Mouse (Mus musculus) midbrain, embryonic 11.5 days (tissue): ENCODE measurements around the gene Mettl7b. TPM values are rescaled to one million over a fixed set of nuclear protein-coding genes. Genes with fewer than 3 reads are reported as not detected.

Source experiments
- ATAC-seq: fragments of 200-750 bp; cut with Nextera tagmentation; 2 replicates; pipeline ENCODE4 v1.8.0; 2017; ENCODE audit warnings: moderate TSS enrichment, moderate library complexity; ENCODE audit not compliant: low FRiP score
- DNase-seq: peaks from one replicate; pipeline ENCODE4 v3.0.0; 2015; ENCODE audit warnings: low spot score; ENCODE audit errors: missing footprints
- H3K27ac ChIP-seq: fragments of 300-500 bp; sonication (generic); 2 replicates; pipeline ENCODE4 v1.5.1; 2014; ENCODE audit warnings: low read depth, low read length
- H3K27me3 ChIP-seq: fragments of 300-500 bp; sonication (generic); 2 replicates; pipeline ENCODE4 v1.6.1; 2014; ENCODE audit warnings: mild to moderate bottlenecking, low read length, moderate library complexity, mixed read lengths; ENCODE audit not compliant: control insufficient read depth, insufficient read depth
- H3K36me3 ChIP-seq: fragments of 300-500 bp; sonication (generic); 2 replicates; pipeline ENCODE4 v1.6.1; 2014; ENCODE audit warnings: mild to moderate bottlenecking, low read length, moderate library complexity, mixed read lengths; ENCODE audit not compliant: control insufficient read depth, insufficient read depth
- H3K4me1 ChIP-seq: fragments of 300-500 bp; sonication (generic); 2 replicates; pipeline ENCODE4 v1.6.1; 2014; ENCODE audit warnings: low read length; ENCODE audit not compliant: control insufficient read depth, insufficient read depth
- H3K4me2 ChIP-seq: fragments of 300-500 bp; sonication (generic); 2 replicates; pipeline ENCODE4 v1.6.1; 2014; ENCODE audit warnings: mild to moderate bottlenecking, moderate library complexity
- H3K4me3 ChIP-seq: fragments of 300-500 bp; sonication (generic); 2 replicates; pipeline ENCODE4 v1.5.1; 2014; ENCODE audit warnings: low read depth, low read length
- H3K9ac ChIP-seq: fragments of 300-500 bp; sonication (generic); 2 replicates; pipeline ENCODE4 v1.6.1; 2014; ENCODE audit warnings: low read length
- H3K9me3 ChIP-seq: fragments of 300-500 bp; sonication (generic); 2 replicates; pipeline ENCODE4 v1.6.1; 2016; ENCODE audit warnings: low read length; ENCODE audit not compliant: control insufficient read depth
- WGBS: fragments of 180-500 bp; shearing (Covaris S2); extraction: QIAGEN DNeasy Blood & Tissue Kit; methylation state at CpG from one replicate; pipeline ENCODE4 v1.1.7; 2014; 5-methylcytosine and 5-hydroxymethylcytosine counted together
- polyA plus RNA-seq: library from polyadenylated mRNA; unstranded; fragments of >200 nt; fragmentation: Nextera tagmentation; extraction: Ambion mirVana; gene quantifications from 2 replicates; pipeline ENCODE4 v1.2.1, GENCODE M21; 2014

Gene Mettl7b
- polyA plus RNA-seq, 1 experiment from 2014 or later, result not detected

DNA sequence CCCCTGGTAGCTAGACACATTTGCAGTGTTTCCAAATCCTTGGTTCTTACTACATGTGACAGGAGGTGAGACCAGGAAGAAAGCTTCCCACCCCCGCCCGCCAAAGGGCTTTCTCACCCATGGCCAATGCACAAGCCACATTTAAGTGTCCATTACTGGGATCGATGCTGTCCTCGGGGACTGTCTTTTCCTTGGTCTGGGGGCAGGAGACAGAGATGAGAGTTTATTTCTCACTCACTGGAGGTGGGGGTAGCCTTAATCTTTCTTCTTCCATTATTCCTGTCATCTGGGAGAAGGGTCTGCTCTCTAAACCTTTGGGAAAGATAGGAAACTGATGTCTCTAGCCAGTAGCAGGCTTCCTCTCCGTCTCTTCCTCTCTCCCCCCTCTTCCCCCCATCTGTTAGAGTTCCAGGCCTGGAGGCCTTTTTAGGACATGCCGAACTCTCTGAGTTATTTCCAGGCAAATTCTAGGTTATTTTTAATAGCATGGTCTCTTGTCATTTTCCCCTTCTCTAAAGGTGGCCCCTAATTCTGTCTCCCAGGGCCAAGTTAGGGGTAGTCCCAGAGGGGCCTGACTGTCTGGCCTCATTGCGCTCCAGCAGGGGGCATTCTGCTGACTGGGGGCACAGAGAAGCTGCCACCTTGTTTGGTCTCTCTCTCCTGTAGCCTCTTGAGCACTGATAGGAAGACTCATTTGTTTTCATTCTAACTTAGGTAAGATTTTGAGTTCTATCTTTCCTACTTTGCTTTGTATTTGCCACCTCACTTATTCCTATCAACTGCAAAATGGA lies 25.6 kb downstream of the Mettl7b start:
- peaks cover 36% of the 10 kb centered on the region for H3K27me3 ChIP-seq
- no peak overlapping the region for H3K4me2 ChIP-seq
- H3K4me1 ChIP-seq, result peaks cover 7% of the 10 kb centered on the region

DNA sequence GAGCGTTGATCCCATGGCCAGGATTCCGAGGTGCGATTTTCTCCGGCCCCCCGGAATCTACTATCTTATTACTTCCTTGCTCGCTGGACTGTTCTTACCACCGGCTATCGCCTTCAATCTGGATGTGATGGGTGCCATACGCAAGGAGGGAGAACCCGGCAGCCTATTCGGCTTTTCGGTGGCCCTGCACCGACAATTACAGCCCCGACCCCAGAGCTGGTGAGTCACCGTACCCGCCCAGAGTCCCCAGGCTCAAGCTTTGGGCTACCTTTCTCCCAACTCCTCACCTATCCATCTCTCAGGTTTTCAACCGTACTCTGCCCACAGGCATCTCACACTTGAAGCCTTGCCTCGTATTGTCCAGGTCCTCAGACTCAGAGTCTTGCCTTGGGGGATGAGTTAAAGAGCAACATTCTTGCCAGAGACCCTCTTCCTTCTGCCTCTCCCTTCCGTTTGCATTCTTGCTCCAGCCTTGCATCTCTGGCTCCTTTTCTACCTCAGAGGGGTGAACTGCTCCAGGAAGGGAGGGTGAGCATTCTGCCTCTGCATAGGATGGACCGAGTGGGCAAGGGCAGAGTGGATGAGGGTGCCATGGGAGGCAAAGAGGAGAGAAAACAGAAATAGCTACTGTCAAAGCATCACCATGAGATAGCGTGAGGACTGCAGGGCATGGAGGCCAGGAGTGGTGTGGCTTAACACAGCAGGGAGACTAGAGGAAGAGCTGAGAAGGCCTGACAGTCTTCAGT lies 26.6 kb downstream of the Mettl7b start:
- H3K27me3 ChIP-seq, result peaks cover 36% of the 10 kb centered on the region
- peak overlapping the region; percentile 42 for H3K4me3 ChIP-seq
- WGBS, result 4% methylated on average over 21 of the region's 21 CpGs
- peaks cover 7% of the 10 kb centered on the region for H3K4me1 ChIP-seq
- no peak overlapping the region for H3K27ac ChIP-seq
- no peaks in the 10 kb centered on the region for H3K36me3 ChIP-seq
- no peaks in the 10 kb centered on the region for H3K9me3 ChIP-seq
- DNase-seq, result peak; percentile 89
- peak; percentile 57 for ATAC-seq
- H3K9ac ChIP-seq, result peak overlapping the region; percentile 54
- peak overlapping the region; percentile 82 for H3K4me2 ChIP-seq

More for the DNA sequence above, 25.6 kb downstream of the Mettl7b start:
- Histone ChIP-seq H3K4me3 (no peak overlapping the region), H3K9me3 (no peaks in the 10 kb centered on the region), H3K36me3 (no peaks in the 10 kb centered on the region), H3K27ac (no peak overlapping the region), H3K9ac (no peak overlapping the region)
- DNase-seq, result peak; percentile 81
- ATAC-seq, result no peak
- 67% methylated on average over 7 of the region's 7 CpGs for WGBS

- peak; percentile 91 for ATAC-seq
- H3K27ac ChIP-seq, result no peak within 1 kb of the TSS
- DNase-seq, result peak; percentile 93
- H3K4me1 ChIP-seq, result peaks cover 7% of the 10 kb centered on the region
- whole genome bisulfite sequencing, result 1% methylated on average over 26 of the region's 26 CpGs
- H3K9me3 ChIP-seq, result no peaks in the 10 kb centered on the region
- peak within 1 kb of the TSS; percentile 54 for H3K9ac ChIP-seq
- H3K4me3 ChIP-seq, result peak within 1 kb of the TSS; percentile 42
- peak within 1 kb of the TSS; percentile 82 for H3K4me2 ChIP-seq
- H3K36me3 ChIP-seq, result no peaks in the 10 kb centered on the region
- H3K27me3 ChIP-seq, result peaks cover 36% of the 10 kb centered on the region
Observed at GRCm38 (mm10) chr10:128933574-128933973, 27.2 kb downstream of the Mettl7b start, which contains the start of gene Itga7. TSS of gene Itga7 (plus strand) at chr10:128933818.

DNA sequence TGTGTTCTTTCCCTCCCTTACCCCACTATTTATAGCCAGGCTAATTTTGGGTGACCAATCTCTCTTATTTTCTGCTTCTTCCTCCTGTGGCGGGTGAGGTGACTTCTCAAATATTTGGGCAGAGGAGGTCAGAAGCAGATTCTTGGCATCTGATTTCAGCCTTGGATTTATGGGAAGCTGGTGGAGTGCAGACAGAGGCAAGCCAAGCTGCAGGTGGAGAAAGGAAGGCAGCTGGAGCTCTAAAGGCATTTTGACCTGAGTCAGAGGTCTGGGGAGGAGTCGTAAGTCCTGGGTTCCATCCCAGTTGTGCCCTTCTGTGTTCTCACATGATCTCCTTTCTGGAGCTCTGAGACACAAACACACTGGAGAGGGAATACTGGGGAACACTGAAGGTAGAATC lies 29.3 kb downstream of the Mettl7b start:
- peaks cover 7% of the 10 kb centered on the region for H3K4me1 ChIP-seq
- H3K27ac ChIP-seq, result no peak overlapping the region
- H3K4me3 ChIP-seq, result no peak overlapping the region
- no peak overlapping the region for H3K4me2 ChIP-seq
- no peaks in the 10 kb centered on the region for H3K9me3 ChIP-seq
- peaks cover 36% of the 10 kb centered on the region for H3K27me3 ChIP-seq
- 73% methylated on average over 2 of the region's 2 CpGs for WGBS
- ATAC-seq, result no peak
- no peak for DNase-seq
- H3K9ac ChIP-seq, result no peak overlapping the region
- H3K36me3 ChIP-seq, result no peaks in the 10 kb centered on the region

GRCm38 (mm10) chr10:128929638-128930378 lies 31.0 kb downstream of the Mettl7b start:
- Histone ChIP-seq H3K4me2 (no peak overlapping the region), H3K4me1 (peaks cover 7% of the 10 kb centered on the region), H3K27ac (no peak overlapping the region), H3K4me3 (no peak overlapping the region), H3K27me3 (peaks cover 30% of the 10 kb centered on the region), H3K9ac (no peak overlapping the region), H3K36me3 (no peaks in the 10 kb centered on the region), H3K9me3 (no peaks in the 10 kb centered on the region)
- DNase-seq, result no peak
- no peak for ATAC-seq
- WGBS, result 78% methylated on average over 7 of the region's 7 CpGs

- Histone ChIP-seq H3K4me3 (no peak overlapping the region), H3K9ac (no peak overlapping the region), H3K9me3 (no peaks in the 10 kb centered on the region), H3K36me3 (no peaks in the 10 kb centered on the region), H3K4me2 (no peak overlapping the region), H3K27ac (no peak overlapping the region), H3K27me3 (peaks cover 15% of the 10 kb centered on the region), H3K4me1 (peaks cover 4% of the 10 kb centered on the region; the same call in 1 of the 2 replicates)
- ATAC-seq (no peak), DNase-seq (no peak)
- 34% methylated on average over 4 of the region's 4 CpGs for WGBS
Observed at GRCm38 (mm10) chr10:128928356-128928755, 32.4 kb downstream of the Mettl7b start.

DNA sequence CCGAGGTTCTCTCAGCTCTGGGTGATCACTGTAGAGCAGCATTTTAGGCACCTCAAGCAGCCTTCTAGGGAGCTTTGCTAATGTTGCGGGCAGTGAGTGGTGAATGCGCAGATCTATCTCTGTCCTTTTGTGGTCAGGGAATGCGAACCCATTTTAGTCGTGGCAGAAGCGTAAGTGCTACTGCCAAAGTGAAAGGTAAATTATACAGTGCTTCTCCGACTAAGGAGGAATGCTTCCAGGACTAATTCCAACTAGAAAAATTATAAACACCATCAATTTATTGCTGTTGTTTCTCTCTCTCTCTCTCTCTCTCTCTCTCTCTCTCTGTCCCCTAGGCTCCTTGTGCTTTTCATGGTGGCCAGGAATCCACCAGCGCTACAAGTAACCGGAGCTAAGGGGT lies 36.9 kb downstream of the Mettl7b start, which contains the start of gene Bloc1s1:
TSS of gene Bloc1s1 (minus strand) at position 101 of the 400 bp plus-strand sequence.
- Histone ChIP-seq H3K4me1 (peaks cover 16% of the 10 kb centered on the region), H3K27me3 (no peaks in the 10 kb centered on the region), H3K9ac (peak within 1 kb of the TSS; percentile 76), H3K4me3 (peak within 1 kb of the TSS; percentile 66), H3K4me2 (peak within 1 kb of the TSS; percentile 50), H3K9me3 (no peaks in the 10 kb centered on the region), H3K27ac (peak within 1 kb of the TSS; percentile 64), H3K36me3 (no peaks in the 10 kb centered on the region)
- no peak for DNase-seq
- no peak for ATAC-seq
- 64% methylated on average over 9 of the region's 9 CpGs for WGBS

DNA sequence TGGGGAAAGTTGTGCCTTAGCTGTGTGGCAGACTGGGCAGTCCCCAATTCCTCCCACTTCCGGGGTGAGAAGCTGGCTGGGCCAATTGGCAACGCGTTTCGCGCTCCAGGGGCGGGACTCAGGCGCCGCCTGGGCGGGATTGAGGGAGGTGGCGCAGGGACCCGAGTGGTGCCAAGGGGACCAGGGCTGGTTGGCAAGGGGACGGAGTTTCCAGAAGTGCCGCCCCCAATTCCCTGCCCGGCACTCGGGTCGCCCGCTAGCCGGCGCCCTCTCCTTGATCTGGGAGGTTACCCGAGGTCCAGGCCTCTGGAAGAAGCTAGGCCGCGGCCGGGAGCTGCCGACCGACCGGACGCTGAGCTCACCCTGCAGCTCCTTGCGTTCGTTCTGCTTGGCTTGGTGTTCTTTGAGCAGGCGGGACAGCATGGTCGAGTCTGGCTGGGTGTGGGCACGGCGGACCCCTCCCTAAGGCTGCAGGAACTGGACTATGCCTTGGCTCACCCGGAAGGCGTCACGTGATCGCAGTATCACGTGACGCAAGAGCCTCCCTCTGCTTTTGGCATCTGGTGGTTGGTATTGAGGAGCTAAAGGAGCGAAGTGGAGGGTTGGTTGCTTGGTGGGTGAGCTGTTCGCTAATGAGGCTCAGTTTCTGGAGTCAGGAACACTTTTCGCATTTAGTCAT lies 37.6 kb downstream of the Mettl7b start:
- Histone ChIP-seq H3K4me3 (peak overlapping the region; percentile 66), H3K9ac (peak overlapping the region; percentile 76), H3K9me3 (no peaks in the 10 kb centered on the region), H3K4me2 (peak overlapping the region; percentile 50), H3K36me3 (no peaks in the 10 kb centered on the region), H3K4me1 (peaks cover 16% of the 10 kb centered on the region), H3K27ac (peak overlapping the region; percentile 64), H3K27me3 (no peaks in the 10 kb centered on the region)
- under 1% methylated on average over 42 of the region's 42 CpGs for WGBS
- peak; percentile 98 for DNase-seq
- peak; percentile 97 for ATAC-seq
